9 mouse cellular contexts compared by ENCODE assay signal in the genomic region with DNA sequence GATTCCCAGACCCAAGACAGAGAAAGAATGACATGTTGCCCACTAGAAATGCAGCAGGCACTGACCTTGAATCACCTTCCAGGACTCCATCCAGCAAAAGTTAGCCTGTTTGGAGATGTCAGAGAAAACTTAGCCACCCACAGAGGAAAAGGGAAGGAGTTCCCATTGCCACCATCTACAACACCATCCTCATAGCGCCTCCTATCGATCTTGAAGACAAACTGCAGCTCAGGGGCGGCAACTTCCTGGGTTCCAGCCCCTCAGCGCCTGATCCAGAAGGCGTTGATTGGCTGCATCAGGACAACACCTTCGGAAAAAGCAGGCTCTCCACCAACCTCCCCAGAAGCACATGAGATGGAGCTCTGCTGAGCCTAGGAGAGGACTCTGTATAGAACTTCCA. TPM values are rescaled to one million over a fixed set of nuclear protein-coding genes. Genes with fewer than 3 reads are reported as not detected.
DNase-seq lines count a peak whose midpoint lies in the region; ATAC-seq and TF ChIP-seq lines count a peak whose summit lies in the region.
"Had no signal": no experiment of that assay in that cellular context is flagged by ENCODE, and none has a peak within 500 bp of the region (broad histone marks: within the 10 kb centered on the region; RNA-seq: fewer than 3 reads in every experiment).

No protein-coding gene starts in this region.

- WGBS in hindbrain, embryonic 10.5 days, result 22% methylated on average over 6 of the region's 6 CpGs
- 29% methylated on average over 6 of the region's 6 CpGs for WGBS in hindbrain, embryonic 12.5 days
- 28% methylated on average over 6 of the region's 6 CpGs for WGBS in kidney, embryonic 15.5 days
- 20% methylated on average over 6 of the region's 6 CpGs for WGBS in midbrain, embryonic 16.5 days

- H3K4me3 ChIP-seq in hindbrain, embryonic 10.5 days, result peak overlapping the region; percentile 63; the same call in 1 of the 2 replicates
- no peak overlapping the region for H3K4me3 ChIP-seq in hindbrain, embryonic 12.5 days
- peak overlapping the region; percentile 57 for H3K4me3 ChIP-seq in kidney, embryonic 15.5 days (replicated peaks)
- H3K4me3 ChIP-seq in midbrain, embryonic 16.5 days (ENCODE audit: low read depth, low read length), result peak overlapping the region; percentile 69

- peaks cover 49% of the 10 kb centered on the region for H3K27me3 ChIP-seq in hindbrain, embryonic 10.5 days (ENCODE audit: insufficient read depth, poor library complexity, severe bottlenecking)
- peaks cover 44% of the 10 kb centered on the region for H3K27me3 ChIP-seq in hindbrain, embryonic 12.5 days
- peaks cover 26% of the 10 kb centered on the region for H3K27me3 ChIP-seq in kidney, embryonic 15.5 days
- peaks cover 10% of the 10 kb centered on the region for H3K27me3 ChIP-seq in midbrain, embryonic 16.5 days (ENCODE audit: control insufficient read depth, insufficient read depth, low read depth, low read length)

- no peak overlapping the region for H3K9ac ChIP-seq in hindbrain, embryonic 12.5 days
- no peak overlapping the region for H3K9ac ChIP-seq in kidney, embryonic 15.5 days
- no peak overlapping the region for H3K9ac ChIP-seq in midbrain, embryonic 16.5 days (ENCODE audit: low read depth, low read length)

- no peak overlapping the region; the same call in 1 of the 2 replicates for H3K4me2 ChIP-seq in hindbrain, embryonic 12.5 days (replicated peaks)
- H3K4me2 ChIP-seq in kidney, embryonic 15.5 days, result peak overlapping the region; percentile 82
- H3K4me2 ChIP-seq in midbrain, embryonic 16.5 days (ENCODE audit: low read length), result peak overlapping the region; percentile 95

- intact Hi-C loops in gastrocnemius, postnatal 36 days (cut with DNase I), result no loop called here

- H3K9me3 ChIP-seq in hindbrain, embryonic 10.5 days, result no peaks in the 10 kb centered on the region
- no peaks in the 10 kb centered on the region for H3K9me3 ChIP-seq in hindbrain, embryonic 12.5 days (replicated peaks)
- no peaks in the 10 kb centered on the region for H3K9me3 ChIP-seq in kidney, embryonic 15.5 days (replicated peaks)
- H3K9me3 ChIP-seq in midbrain, embryonic 16.5 days (replicated peaks; ENCODE audit: control insufficient read depth, low read length, poor library complexity, severe bottlenecking), result no peaks in the 10 kb centered on the region
- H3K9me3 ChIP-seq: liver, embryonic 13.5 days had no signal

- H3K36me3 ChIP-seq in hindbrain, embryonic 10.5 days, result no peaks in the 10 kb centered on the region
- no peaks in the 10 kb centered on the region for H3K36me3 ChIP-seq in hindbrain, embryonic 12.5 days
- no peaks in the 10 kb centered on the region for H3K36me3 ChIP-seq in kidney, embryonic 15.5 days
- H3K36me3 ChIP-seq in midbrain, embryonic 16.5 days (ENCODE audit: control insufficient read depth, insufficient read depth, low read length), result no peaks in the 10 kb centered on the region
- H3K36me3 ChIP-seq: liver, embryonic 13.5 days had no signal

- TF ChIP-seq CTCF in brain, embryonic 14.5 days (IDR thresholded peaks at IDR 0.05; ENCODE audit: borderline replicate concordance, extremely low read depth, insufficient read depth, insufficient read length), result peak; percentile 46; the same call in 1 of the 2 replicates

- ATAC-seq in hindbrain, embryonic 12.5 days (ENCODE audit: low FRiP score), result no peak
- no peak for ATAC-seq in kidney, embryonic 15.5 days (replicated peaks; ENCODE audit: low FRiP score)
- ATAC-seq in midbrain, embryonic 16.5 days, result no peak

- H3K27ac ChIP-seq in hindbrain, embryonic 10.5 days, result no peak overlapping the region
- no peak overlapping the region for H3K27ac ChIP-seq in hindbrain, embryonic 12.5 days
- no peak overlapping the region for H3K27ac ChIP-seq in kidney, embryonic 15.5 days
- H3K27ac ChIP-seq in midbrain, embryonic 16.5 days (ENCODE audit: low read length), result no peak overlapping the region
- H3K27ac ChIP-seq: liver, embryonic 13.5 days had no signal

- TF ChIP-seq POLR2A in brain, embryonic 14.5 days (IDR thresholded peaks at IDR 0.05; ENCODE audit: borderline replicate concordance, extremely low read depth, insufficient read depth, insufficient read length, poor library complexity, severe bottlenecking), result no peak

- DNase-seq in hindbrain, embryonic 10.5 days (ENCODE audit: low spot score), result peak; percentile 37
- DNase-seq in brain, embryonic 14.5 days (ENCODE audit: low read depth), result peak; percentile 34
- DNase-seq in gastrocnemius, postnatal 36 days, result peak; percentile 46 to 62
- DNase-seq in frontal cortex, postnatal 36 days (ENCODE audit: low spot score in 2 of 2), result no peak
- no peak for DNase-seq in right cerebral cortex, postnatal 4 days
- DNase-seq: liver, embryonic 13.5 days had no signal

- H3K4me1 ChIP-seq in hindbrain, embryonic 10.5 days (replicated peaks), result peaks cover 36% of the 10 kb centered on the region
- H3K4me1 ChIP-seq in hindbrain, embryonic 12.5 days, result peaks cover 18% of the 10 kb centered on the region
- peaks cover 25% of the 10 kb centered on the region for H3K4me1 ChIP-seq in kidney, embryonic 15.5 days
- H3K4me1 ChIP-seq in midbrain, embryonic 16.5 days (ENCODE audit: control insufficient read depth, insufficient read depth, low read length), result peaks cover 5% of the 10 kb centered on the region; the same call in 1 of the 2 replicates
- H3K4me1 ChIP-seq: liver, embryonic 13.5 days had no signal

RNA-seq across cellular contexts. Expression of a gene that starts 1.5 kb away (rescaled TPM):
- 5.4 and 6.6 TPM in 2 replicates for polyA plus RNA-seq in hindbrain, embryonic 10.5 days (2016; fragmentation: Nextera tagmentation; extraction: Ambion mirVana)
- 9.6 and 15.2 TPM in 2 replicates for polyA plus RNA-seq in hindbrain, embryonic 12.5 days (2016; fragmentation: Nextera tagmentation; extraction: Ambion mirVana)
- polyA plus RNA-seq in brain, embryonic 14.5 days (2012; rRNA removed), result 3.6 and 6.2 TPM in 2 replicates
- 1 to 10 TPM; 1.7 TPM for total RNA-seq in gastrocnemius, postnatal 36 days (2021)
- 6.8 and 8.0 TPM in 2 replicates for polyA plus RNA-seq in kidney, embryonic 15.5 days (2015; fragmentation: Nextera tagmentation; extraction: Ambion mirVana)
- polyA plus RNA-seq in midbrain, embryonic 16.5 days (2015; fragmentation: Nextera tagmentation; extraction: Ambion mirVana), result 7.4 and 9.0 TPM in 2 replicates

RNA-seq across cellular contexts. Expression of a gene that starts 21.6 kb away (rescaled TPM):
- 2.6 TPM in 2 replicates for polyA plus RNA-seq in hindbrain, embryonic 10.5 days (2016; fragmentation: Nextera tagmentation; extraction: Ambion mirVana)
- 1.5 and 1.6 TPM in 2 replicates for polyA plus RNA-seq in hindbrain, embryonic 12.5 days (2016; fragmentation: Nextera tagmentation; extraction: Ambion mirVana)
- polyA plus RNA-seq in brain, embryonic 14.5 days (2012; rRNA removed), result 1.0 and 1.6 TPM in 2 replicates
- total RNA-seq in gastrocnemius, postnatal 36 days (2021), result 1 to 10 TPM; 2.3 to 6.7 TPM
- polyA plus RNA-seq in kidney, embryonic 15.5 days (2015; fragmentation: Nextera tagmentation; extraction: Ambion mirVana), result 0.58 and 1.8 TPM in 2 replicates
- polyA plus RNA-seq in midbrain, embryonic 16.5 days (2015; fragmentation: Nextera tagmentation; extraction: Ambion mirVana), result 1.1 and 2.2 TPM in 2 replicates

Comparison
In these comparisons a context has a peak if more than half of its experiments do, and no peak if none do; other contexts are left out.
1. DNase-seq: peak in hindbrain, embryonic 10.5 days (single experiment), brain, embryonic 14.5 days (single experiment) and gastrocnemius, postnatal 36 days (2 of 2); none in frontal cortex, postnatal 36 days (0 of 2) and right cerebral cortex, postnatal 4 days (single experiment).